Mouse (Mus musculus) c-Kit-positive CD71-positive TER-119-negative erythroid progenitor cells, embryonic 14.5 days (primary cell): ENCODE measurements around the gene Atp2b4.
A peak's percentile ranks its signal among the peaks of the same experiment; 100 is the strongest.
"Not testable (repeated sequence)": the region's sequence is repeated elsewhere in the genome, so short reads cannot be mapped to it uniquely, and the experiment has no call there.

Experiments used
- DNase-seq: peaks from one replicate; pipeline ENCODE4 v3.0.0-alpha.2; 2013; ENCODE audit warnings: low read depth

Atp2b4 gene

DNA sequence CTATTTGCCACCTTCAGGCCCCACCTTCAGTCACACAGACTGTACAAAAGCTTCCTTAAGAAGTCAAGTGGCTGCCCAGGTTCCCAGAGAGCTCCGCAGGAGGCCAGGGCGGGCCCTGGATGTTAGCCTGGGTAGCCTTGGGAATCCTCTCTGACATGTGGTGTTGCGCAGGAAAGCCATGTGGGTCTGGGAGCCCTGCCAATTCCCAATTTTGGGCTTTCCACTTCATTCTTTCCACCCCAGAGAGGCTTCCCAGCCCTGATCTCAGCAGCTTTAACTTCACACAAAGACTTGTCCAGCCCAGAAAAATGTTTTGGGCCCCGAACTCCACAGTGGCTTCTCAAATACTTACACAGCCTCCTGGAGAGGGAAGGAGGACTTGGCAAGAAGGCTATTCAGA is 56.2 kb downstream of the Atp2b4 start:
- no peak for DNase-seq

DNA sequence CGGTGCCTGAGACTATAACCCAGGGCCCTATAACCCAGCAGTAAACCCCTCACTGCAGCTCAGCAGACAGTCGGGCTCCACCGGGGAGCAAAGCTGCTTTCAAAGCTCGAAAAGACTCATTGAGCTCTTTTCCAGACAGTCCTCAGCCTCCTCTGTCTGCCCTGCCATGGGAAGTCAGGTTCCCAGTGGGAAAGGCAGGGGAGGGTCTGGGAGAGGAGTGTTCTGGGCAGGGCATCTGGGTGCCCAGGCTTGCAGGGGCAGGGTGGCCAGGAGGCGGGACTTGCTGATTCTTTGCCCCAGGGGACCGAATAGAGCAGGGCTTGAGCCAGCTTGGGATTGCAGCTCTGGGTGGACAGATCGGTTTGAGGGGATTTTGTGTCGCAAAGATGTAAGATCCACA is 58.3 kb downstream of the Atp2b4 start:
- DNase-seq, result no peak

DNA sequence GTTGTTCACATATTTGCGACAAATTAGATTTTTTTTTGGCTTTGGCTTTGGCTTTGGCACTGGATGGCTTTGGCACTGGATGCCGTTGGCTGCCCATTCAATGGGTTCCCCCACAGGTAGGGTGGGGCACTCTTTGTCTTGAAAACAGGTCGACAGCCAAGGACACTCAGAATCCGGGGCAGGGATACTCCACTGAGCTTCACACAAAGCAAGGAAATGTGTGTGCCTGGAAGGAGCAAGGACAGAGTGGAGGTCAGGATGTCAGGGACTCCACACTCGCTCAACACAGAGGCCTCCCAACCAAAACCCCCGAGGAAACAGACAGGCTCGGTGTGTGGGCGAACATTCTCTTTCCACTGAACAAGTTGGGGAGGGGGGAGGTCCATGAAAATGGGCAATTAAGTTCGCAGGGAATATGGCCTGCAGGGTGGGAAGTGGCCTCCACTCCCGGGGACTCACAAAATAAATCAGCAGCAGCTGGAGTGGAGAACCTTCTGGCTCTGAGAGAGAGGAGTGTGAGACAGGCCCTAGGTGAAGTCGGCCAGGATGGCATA is 58.9 kb downstream of the Atp2b4 start:
- DNase-seq, result no peak

DNA sequence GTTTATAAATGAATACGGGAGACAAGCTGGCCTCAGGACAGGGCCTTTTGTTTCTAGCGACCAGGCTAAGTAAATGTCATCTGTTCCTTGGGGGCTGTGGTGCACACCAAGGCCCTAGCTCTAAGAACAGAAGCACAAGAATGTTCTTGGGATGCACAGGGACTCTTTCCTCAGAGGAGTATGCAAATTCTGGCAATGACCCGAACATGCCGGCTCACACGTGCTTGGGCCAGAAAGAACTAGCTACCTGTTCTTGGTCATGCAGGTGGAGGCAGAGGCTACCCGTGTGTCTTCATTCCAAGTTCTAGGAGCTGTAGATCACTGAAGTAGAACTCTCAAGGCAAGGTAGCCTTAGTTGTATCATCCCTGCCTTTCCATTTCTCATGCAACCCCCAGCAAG is 59.7 kb downstream of the Atp2b4 start:
- DNase-seq, result no peak

DNA sequence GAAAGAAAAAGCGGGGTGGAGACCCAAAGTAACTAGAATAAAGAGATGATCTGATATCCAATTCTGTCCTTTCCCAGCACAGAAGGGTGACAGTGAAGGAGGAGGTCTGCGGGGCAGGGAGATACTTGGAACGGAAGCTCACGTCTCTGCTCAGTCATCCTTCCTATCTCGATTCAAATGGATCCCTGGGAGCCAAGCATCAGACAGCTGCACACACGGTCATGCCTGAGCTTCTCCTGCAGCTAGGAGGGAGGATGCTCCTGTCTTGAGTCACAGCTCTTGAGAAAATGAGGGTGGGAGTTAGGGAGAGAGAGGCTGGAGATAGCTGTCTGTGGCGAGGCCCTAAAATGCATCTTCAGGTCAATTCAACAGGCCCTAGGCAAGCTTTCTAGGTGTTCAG is 64.2 kb downstream of the Atp2b4 start:
- no peak for DNase-seq

DNA sequence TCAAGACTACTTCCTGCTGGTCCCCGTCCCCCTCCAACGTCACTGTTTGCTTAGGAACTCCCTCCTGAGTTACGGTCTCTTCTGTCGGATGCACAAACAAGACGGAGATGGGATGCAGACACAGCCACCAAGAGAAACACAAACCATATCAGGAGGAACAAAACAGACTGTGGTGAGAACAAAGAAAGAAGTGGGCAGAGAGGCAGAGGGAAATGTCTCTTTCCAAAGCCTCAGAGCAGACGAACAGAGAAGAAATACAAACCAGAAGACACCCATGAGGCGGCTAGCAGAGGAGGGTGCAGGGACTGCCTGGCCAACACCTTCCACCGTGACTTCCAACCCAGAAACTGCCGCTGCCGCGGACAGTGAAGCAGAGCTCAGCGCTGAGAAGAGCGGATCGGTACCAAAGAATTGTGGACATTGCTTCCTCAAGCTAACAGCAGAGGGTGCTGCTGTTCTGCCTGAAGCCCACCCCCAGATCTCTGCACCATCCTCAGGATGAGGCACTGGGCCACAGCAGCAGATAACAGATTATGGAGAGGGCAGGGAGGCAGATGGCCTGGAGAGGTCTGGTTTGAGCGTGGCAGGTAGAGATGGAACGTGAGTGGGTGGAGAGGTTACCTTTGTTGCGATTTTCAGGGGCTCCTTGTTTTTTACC is 64.7 kb downstream of the Atp2b4 start:
- no peak for DNase-seq

DNA sequence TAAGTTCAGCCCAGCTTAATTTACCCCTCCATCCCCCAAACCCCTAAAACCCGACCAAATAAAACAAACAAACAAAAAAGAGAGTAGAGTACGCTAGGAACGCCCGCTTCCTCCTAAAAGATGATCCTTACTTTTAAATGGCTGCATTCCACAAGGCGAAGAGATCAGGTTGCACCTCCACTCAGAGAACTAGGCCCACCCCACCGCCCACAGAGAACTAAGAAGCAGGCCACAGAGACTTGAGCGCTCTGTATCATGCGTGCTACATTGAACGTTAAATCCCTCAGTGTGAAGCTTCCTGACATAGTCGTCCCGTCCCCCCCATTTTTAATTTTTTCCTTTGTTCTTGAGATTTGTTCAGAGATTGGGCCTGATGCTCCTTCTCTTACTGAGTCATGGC is 68.0 kb downstream of the Atp2b4 start:
- DNase-seq, result no peak

DNA sequence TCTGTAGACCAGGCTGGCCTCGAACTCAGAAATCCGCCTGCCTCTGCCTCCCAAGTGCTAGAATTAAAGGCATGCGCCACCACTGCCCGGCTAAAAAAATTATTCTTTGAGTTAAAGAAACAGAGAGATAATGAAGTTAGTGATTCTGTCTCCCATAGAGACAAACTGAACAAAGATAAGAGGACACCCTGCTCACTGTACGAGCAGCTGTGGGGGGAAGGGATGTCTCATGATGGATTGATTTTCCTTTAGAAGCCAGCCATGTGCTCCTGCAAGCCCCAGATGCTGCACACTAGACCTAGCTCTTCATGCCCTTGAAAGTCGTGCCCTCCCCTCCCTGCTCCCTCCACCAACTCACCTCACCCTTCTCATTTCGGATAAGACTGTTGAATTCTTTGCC is 72.5 kb downstream of the Atp2b4 start:
- DNase-seq, result peak; percentile 42

DNA sequence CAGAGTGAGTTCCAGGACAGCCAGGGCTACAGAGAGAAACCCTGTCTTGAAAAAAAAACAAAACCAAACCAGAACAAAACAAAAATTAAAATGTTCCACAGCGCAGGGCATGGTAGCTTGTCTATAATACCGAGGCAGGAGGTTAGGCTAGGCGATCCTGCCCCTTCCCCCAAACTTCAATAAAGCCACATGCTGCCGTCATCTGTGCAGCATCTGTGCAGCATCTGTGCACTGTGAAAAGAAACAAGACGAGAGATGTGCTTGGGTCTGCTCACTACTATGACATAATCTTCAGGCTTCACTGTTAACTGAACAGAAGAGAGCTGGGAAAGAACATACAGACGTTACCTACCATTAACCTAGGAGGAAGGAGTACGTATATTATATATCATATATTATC is 80.5 kb downstream of the Atp2b4 start:
- no peak for DNase-seq

DNA sequence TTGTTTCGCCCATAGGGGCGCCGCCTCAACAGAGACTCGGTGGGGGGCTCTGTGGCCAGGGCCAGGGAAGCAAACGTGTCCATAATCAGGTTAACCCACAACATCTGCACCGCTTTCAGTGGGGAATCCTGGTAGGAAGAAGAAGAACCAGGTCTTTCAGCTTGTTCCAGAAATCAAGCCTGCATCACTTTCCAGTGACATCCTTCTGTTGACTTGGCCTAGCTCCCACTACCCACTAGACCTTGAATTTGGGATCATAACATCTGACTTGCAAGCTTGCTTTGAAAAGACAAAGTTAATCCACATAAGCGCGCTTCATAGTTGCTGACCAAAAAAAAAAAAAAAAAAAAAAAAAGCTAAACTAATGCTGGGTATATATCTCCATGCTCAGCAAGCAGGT is 82.1 kb downstream of the Atp2b4 start:
- DNase-seq, result no peak

DNA sequence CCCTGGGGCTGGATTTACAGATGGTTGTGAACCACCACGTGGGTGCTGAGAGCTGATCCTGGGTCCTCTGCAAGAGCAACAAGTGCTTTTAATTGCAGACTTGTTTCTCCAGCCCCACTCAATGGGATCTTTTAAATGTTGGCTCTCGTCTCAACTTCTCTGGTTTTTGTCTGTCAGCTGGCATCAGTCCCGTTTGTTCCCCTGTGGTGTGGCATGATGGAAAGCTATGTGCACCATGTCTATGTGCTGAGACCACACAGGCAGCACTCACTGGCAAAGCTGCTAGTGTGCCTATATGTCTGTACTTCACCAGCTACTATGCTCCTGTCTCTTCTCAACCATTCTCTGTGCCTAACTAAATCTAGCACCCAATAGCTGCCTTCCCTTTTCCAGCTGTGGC is 82.5 kb downstream of the Atp2b4 start:
- no peak for DNase-seq

DNA sequence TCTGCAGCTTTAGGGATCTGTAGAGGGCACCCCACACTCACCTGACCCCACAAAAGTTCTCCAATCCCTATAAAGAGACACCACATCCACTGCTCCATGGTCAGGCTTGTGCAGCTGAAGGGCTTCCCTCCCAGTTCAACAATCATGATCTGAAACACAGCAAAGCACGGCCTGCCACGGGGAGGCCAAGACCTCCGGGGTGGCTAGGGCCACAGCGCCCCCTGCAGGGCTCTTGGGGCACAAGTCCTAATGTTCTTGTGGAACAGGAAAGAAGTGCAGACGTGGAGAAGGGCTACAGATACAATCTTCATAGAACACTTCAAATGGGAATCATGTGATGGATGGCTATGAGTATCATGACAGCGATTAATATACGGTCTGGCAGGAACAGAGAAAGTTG is 84.4 kb downstream of the Atp2b4 start:
- peak; percentile 45 for DNase-seq

DNA sequence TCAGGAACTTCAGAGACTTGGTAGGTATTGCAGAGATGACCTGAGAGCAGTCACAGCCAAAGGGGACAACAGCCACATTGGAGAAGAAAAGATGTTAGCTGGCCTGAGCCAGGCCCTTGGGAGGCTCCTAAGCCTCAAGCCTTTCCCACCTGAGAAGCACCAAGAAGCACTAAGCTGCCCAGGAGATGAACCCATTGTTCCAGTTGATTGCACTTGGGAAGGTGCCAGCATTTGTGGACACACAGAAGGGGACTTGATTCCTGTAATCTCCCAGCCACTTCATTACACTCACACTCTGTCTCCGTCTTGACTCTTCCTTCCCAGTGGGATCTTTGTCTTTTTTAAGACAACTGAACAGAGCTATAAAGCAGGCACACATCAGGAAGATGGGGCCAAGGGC is 85.7 kb downstream of the Atp2b4 start:
- no peak for DNase-seq

DNA sequence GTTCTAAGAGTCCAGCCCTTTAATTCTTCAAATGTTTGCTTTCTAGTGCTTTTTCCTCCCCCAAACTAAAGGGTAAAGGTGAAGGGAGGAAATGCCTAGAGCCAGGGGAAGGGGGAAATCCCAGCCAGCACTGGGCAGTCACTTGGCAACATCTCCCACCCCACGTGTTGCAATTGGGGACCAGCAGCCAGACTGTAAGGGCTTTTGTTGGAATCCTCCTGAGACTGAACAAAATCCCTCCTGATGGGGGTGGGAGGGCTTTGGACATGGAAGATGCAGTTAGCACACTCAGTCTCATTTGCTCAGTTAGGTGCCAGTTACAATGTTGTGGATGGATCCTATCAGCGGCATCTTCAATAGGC is 87.9 kb downstream of the Atp2b4 start:
- no peak for DNase-seq

DNA sequence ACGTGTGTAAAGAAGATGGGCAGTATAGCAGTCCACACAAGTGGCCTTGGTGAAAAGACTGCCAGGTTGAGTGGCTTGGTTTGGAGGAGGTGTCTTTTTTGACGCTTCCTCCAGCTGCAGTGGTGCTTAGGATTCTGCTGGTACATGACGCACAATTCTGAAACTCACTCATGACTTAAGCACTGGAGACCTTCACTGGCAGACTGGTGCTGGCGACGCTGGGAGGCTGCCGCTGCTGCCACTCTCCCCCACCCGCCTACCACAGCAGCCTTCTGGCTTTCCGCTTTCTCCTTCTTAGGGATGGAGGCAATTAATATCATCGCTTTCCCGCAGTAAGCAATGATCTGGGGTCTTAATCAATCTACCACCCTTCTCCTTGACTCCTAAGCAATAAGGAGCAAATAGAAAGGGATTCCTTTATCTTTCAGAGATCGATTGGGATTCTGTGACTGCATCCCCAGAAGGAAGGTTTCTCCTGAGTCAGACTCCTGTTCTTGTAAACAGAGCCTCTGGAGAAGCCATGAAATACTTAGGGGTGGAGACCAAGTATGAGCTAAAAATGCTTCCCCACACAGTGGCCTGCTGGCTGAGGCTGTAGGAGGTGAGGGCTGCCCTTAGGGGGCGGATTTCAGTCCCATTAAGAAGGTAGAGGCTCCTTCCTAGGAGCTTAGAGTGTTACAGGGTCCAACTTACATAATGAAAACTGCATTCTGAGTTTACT is 88.4 kb downstream of the Atp2b4 start:
- no peak for DNase-seq

DNA sequence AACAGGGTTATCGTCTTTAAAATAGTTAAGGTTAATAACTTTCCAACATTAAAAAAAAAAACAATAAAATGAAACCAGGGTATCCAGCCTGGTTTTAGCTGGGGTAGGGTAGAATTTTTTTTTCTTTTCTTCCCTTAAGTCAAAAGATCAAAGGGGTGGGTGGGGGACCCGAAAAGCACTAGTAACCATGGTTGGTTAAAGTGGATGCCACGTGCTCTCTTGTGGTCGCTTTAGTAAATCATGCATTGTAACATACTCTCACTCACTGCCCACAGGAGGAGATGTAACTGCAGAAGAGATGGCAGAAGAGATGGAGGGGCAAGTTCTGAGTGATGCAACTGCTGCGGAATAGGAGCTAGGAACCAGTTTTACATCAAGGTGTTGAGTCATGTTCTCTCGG is 89.5 kb downstream of the Atp2b4 start:
- DNase-seq, result no peak

DNA sequence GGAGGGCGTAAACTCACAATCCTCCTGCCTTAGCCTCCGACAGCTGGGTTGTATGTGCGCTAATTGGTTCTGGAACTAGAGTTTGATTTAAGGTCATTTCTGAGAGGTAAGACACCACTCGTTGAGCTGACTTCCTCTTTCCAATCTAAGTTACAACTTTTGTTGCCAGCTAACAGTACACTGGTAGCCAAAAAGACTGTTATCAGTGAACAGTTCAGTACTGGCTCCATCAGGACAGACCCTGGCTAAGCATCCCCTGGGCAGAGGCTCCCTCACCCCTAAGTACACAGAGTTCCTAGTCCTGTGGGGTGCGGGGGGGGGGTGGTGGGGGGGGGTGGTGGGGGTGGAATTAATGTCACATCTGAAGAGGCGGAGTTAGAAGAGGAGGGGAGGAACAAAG is 89.9 kb downstream of the Atp2b4 start:
- DNase-seq, result no peak

DNA sequence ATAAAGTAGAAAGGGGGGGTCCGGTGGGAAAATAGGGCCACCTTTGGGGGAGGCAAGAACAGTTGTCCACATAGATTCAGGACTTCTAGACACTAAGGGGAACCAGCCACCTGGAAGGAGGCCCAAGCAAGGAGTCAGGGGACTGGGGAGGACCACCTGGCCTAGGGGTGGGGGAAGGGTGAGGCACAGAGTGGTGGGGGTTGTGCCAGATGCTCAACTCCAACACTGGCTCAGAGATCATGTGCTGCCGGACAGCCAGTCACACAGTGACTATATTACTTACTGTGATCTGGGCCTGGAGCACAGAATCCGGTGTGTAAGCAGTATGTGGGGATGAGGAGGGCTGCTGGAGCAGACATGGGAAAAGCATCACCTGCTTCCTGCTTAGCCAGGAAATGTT is 91.5 kb downstream of the Atp2b4 start:
- DNase-seq, result no peak

DNA sequence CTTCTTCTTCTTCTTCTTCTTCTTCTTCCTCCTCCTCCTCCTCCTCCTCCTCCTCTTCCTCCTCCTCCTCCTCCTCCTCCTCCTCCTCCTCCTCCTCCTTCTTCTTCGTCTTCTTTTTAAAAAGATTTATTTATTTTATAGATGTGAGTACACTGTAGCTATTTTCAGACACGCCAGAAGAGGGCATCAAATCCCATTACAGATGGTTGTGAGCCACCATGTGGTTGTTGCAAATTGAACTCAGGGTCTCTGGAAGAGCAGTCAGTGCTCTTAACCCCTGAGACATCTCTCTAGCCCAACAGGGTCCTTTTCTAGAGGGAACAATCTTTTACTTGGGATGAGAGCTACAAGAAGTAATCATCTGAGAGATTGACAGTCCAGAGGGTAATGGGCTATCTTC is 99.0 kb downstream of the Atp2b4 start:
- not testable (repeated sequence) for DNase-seq

DNA sequence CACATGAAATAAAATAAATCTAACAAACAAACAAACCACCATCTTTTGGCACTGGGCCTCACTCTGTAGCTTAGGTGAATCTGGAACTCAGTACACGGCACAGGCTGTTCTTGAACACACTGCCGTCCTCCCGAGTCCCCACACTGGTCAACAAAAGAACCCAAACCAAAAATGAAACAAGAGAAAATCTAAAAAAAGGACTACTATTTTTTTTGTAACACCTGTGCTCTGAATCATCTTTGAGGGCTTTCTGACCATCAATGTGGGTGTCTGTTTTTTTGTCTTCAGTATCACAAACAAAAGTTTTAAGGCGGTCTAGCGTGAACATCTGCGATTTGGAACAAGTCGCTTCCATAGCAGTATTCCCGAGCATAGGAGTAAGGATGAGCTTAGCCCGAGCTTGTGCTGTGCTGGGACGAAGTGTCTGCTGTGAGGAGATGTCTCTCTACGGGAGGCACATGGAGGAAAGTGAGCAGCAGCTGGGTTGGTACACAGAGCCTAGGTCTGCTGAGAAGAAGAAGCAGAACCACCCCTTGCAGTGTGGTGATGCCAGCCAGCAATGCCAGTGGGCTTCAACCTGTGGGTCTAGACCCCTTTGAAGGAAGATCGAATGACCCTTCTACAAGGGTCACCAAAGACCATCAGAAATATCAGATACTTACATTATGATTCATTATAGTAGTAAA is 102.8 kb downstream of the Atp2b4 start:
- no peak for DNase-seq

DNA sequence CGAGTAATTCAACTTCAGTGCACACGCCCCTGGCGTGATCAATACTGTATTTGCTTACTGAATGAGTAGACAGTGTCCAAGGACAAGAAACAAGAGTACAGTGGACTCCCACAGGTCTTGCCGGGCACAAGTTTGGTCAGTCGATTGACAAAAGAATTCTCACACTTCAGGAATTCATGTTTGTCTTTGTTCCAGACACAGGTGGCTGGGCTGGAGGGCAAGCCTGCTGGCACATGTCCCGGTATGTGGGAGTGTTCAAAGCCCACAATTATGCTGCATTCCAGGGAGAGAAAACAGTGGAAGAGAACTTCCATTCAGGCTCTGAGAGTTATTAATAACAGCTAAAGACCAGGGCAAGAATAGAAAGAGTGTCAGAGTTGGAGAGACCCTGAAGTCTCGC is 104.9 kb downstream of the Atp2b4 start:
- DNase-seq, result no peak

DNA sequence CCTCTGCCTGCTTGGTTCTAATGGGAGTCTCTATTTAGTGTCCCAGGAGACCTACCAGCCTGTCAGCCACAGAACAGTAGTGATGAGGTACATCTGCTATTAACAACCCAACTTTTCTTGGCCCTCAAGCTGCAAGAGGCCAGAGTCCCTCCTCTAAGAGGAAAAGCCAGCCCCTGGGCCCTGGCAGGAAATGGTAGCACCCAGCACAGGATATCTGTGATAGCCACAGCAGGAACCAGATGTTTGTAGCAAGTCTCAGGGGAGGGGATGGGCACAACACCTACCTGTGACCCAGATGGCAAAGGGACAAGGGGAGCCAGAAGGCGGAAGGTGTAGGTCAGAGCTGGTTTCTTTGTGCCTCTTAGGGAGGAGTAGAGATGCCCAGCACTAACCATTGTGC is 106.0 kb downstream of the Atp2b4 start:
- DNase-seq, result no peak

DNA sequence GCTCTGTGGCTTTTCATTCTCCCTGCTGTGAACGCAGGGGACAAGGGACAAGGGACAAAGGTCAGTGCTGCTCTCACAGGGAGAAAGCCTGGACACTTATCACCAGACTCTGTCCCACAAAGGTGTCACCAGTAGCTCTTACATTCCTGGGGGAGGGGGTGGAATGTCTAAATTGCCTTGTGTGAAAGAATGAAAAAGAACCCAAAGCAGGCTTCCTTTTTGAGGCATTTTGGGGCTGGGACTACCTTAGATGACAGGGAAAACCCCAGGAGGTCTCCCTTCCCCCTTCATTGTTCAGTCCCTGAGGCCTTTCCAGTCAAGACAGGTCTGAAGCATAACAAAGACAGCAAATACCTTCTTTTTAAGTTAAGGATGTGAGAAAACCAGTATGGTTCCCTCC is 106.5 kb downstream of the Atp2b4 start:
- DNase-seq, result no peak
